Mouse (Mus musculus) left cerebral cortex, postnatal 10 days (tissue): ENCODE results near the gene 1700011L22Rik. TPM values are rescaled to one million over a fixed set of nuclear protein-coding genes. Genes with fewer than 3 reads are reported as not detected.

Experiments used
- DNase-seq, 2 experiments: peaks; one replicate each; pipeline ENCODE4 v3.0.0; 2021 to 2022; ENCODE audit warnings: low spot score in 2 of 2, mixed read lengths in 1 of 2; ENCODE audit errors: extremely low spot score in 1 of 2
- intact Hi-C: fragments of 180-260 bp; cut with DNase I; formaldehyde crosslinking; loops from one replicate; pipeline ENCODE4 v1.15.1; 2025
- total RNA-seq, 2 experiments: library from RNA; stranded (reverse); gene quantifications; 2 replicates each; pipeline ENCODE4 v1.2.3; 2021

1700011L22Rik gene
- total RNA-seq, 2 experiments from 2014 or later, result not detected

GRCm38 (mm10) chr8:79256076-79256705 is 7.8 kb upstream of the 1700011L22Rik start:
- peak in 1 of 2 experiments; percentile 16 for DNase-seq
- intact Hi-C loops, result no loop called here

- peak; percentile 12 to 24 for DNase-seq
- intact Hi-C loops, result no loop called here
Observed at GRCm38 (mm10) chr8:79253742-79254141, 5.4 kb upstream of the 1700011L22Rik start.

GRCm38 (mm10) chr8:79243422-79243821 is 4.9 kb downstream of the 1700011L22Rik start:
- intact Hi-C loops, result no loop called here
- DNase-seq, result no peak

- DNase-seq, result no peak
- intact Hi-C loops, result no loop called here
Observed at GRCm38 (mm10) chr8:79239996-79240395, 8.4 kb downstream of the 1700011L22Rik start.

- intact Hi-C loops, result no loop called here
- no peak for DNase-seq
Observed at GRCm38 (mm10) chr8:79239320-79239719, 9.1 kb downstream of the 1700011L22Rik start.

- intact Hi-C loops, result no loop called here
Observed at GRCm38 (mm10) chr8:79229266-79229888, 19.0 kb downstream of the 1700011L22Rik start.

GRCm38 (mm10) chr8:79227916-79228315 is 20.5 kb downstream of the 1700011L22Rik start:
- intact Hi-C loops, result no loop called here

More at GRCm38 (mm10) chr8:79229266-79229888, 19.0 kb downstream of the 1700011L22Rik start:
- DNase-seq, result no peak

GRCm38 (mm10) chr8:79227194-79227593 is 21.2 kb downstream of the 1700011L22Rik start:
- intact Hi-C loops, result no loop called here
- no peak for DNase-seq

More at GRCm38 (mm10) chr8:79227916-79228315, 20.5 kb downstream of the 1700011L22Rik start:
- DNase-seq, result no peak

- DNase-seq, result no peak
- intact Hi-C loops, result no loop called here
Observed at GRCm38 (mm10) chr8:79226046-79226445, 22.3 kb downstream of the 1700011L22Rik start.

- intact Hi-C loops, result no loop called here
- no peak for DNase-seq
Observed at GRCm38 (mm10) chr8:79225586-79225985, 22.8 kb downstream of the 1700011L22Rik start.

- intact Hi-C loops, result no loop called here
- DNase-seq, result no peak
Observed at GRCm38 (mm10) chr8:79224363-79224762, 24.0 kb downstream of the 1700011L22Rik start.

GRCm38 (mm10) chr8:79222752-79223141 is 25.6 kb downstream of the 1700011L22Rik start:
- intact Hi-C loops, result no loop called here
- no peak for DNase-seq

- intact Hi-C loops, result no loop called here
- DNase-seq, result no peak
Observed at GRCm38 (mm10) chr8:79222106-79222751, 26.1 kb downstream of the 1700011L22Rik start.

- intact Hi-C loops, result no loop called here
- no peak for DNase-seq
Observed at GRCm38 (mm10) chr8:79211630-79212029, 36.7 kb downstream of the 1700011L22Rik start.

- intact Hi-C loops, result no loop called here
- DNase-seq, result peak in 1 of 2 experiments; percentile 64
Observed at GRCm38 (mm10) chr8:79209641-79210358, 38.6 kb downstream of the 1700011L22Rik start.

- intact Hi-C loops, result no loop called here
- DNase-seq, result no peak
Observed at GRCm38 (mm10) chr8:79208691-79209640, 39.4 kb downstream of the 1700011L22Rik start.

- DNase-seq, result no peak
- intact Hi-C loops, result no loop called here
Observed at GRCm38 (mm10) chr8:79208181-79208580, 40.2 kb downstream of the 1700011L22Rik start.

GRCm38 (mm10) chr8:79206895-79207294 is 41.5 kb downstream of the 1700011L22Rik start:
- DNase-seq, result no peak
- intact Hi-C loops, result no loop called here
